Mouse (Mus musculus) CD4-positive helper T cell, adult 2 months (primary cell): ENCODE measurements around the gene Prkch.

Experiments used
- DNase-seq: peaks from one replicate; pipeline ENCODE4 v3.0.0-alpha.2; 2012; ENCODE audit warnings: low read depth, missing footprints, low spot score

Gene Prkch

DNA sequence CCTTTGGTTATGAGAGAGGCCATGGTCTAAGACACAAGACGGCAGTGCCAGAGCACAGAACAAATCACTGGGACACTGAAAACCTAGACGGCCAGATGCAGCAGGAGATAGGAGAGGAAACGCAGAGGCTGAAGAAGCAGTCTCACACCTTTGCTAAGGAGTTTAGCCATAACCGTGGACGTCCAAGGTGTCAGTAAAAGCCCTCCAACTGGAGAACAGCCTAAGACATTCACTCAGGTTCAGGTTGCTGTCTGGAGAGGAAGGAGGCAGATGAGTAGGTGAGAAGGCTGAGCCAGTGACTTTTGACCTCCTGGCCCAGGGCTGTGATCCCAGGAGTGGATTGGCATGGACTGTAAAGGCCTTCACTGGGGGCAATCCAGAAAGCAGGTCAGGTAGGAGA, 130.0 kb downstream of the Prkch start:
- no peak for DNase-seq

DNA sequence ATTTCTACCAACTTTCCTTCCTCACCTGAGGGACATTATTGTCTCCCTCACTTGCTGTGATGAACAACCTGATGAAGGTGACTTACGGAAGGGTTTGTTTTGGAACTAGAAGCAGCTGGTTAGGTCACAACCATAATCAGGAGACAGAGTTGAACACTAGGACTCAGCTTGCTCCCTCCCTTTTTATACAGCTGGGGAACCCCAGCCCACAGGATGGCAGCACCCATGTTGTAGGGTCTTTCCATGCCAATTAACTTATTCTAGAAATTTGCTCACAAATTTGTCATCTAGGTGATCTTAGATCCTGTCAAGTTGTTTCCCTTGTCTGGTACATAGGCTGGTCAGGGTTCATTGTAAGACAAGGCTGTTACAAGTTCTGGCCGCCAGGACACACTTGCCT, 130.7 kb downstream of the Prkch start:
- peak; percentile 77 for DNase-seq

DNA sequence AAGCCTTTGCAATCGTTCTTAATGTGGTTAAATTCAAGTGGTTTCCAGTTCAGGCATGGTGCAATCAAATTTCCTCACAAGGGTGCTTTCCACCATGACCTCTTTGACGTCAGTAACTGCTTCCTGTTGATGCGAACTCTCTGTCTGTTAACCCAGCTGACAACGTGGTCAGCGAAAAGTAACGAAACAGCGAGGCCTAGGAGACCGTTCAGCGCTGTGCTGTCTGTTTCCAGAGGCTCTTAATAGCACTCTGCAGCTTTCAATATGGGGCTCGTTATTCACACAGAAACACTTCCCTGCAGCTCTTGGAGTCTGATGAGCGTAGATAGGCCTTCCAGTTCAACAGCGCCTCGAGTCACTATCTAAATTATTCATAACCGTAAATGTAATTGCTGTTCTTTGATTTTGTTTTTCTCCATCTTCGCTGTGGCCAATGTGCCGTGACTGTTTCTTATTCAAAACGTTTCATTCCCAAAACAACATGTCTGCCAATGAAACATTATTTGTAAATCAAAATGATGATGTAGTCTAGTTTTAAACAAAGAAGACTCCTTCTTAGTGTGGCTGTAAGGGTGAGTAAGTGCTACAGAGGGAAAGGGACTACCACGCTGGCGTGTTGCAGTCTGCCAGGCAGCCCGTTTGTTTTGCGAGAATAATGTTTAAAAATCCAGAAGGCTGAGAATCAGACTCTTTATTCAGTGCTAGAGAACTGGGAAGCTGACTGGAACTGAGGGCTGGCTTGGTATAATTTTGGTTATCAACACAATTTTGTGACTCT, 131.5 kb downstream of the Prkch start:
- peak; percentile 95 for DNase-seq

DNA sequence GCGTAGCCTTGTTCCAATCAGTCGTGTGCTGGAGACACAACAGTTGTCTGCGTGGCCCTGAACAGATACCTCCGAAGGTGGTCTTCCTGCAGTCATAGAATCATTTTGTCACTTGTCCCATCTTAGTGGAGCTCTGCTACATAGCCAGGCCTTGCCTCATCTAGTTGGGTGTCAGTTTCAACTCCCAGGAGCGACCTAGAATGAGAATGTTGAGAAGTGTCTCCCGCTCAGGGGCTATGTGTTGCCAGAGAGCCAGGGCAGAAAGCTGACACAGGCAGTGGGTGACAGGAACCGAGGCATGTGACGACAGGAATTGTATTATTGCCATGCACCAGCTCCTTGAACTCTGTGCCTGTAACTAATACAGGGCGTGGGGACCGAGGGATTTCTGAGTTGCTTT, 133.4 kb downstream of the Prkch start:
- DNase-seq: no peak

DNA sequence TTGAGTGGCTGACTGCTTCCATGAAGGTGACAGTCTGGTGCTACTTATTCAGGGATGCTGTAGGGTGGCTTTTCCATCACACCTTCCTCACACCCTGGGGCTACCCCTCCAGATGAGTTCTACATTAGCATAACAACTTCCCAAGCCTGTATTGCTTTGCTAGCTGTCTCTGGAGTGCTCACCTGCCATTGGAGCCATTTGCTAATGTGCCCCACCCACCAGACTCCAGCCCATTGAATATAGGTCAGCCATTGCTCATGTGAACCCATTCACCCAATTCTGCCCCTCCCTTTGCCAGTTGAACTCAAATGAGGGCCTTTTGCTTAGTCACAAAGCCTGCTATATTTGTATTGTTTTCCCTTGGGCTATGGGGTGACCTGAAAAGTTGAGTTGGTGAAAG, 135.2 kb downstream of the Prkch start:
- DNase-seq: peak; percentile 48

DNA sequence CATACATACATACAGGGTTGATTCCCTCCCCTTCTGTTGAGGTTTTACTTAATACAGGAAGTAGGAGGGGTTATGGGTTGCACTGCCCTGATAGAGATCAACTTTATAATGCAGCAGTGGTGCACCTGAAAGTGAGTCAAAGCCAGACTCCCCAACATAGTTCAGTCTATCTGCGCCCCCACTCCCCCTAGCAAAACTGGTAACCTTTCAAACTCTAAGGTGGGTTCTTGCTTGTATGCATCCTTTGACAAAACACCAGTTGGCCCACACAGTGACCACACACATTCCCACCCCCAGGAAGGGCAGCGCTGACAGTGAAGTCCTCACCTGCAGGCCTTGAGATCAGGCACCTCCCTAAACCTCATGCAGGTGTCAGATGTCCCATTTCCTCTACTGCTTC, 135.9 kb downstream of the Prkch start:
- DNase-seq: peak; percentile 88

DNA sequence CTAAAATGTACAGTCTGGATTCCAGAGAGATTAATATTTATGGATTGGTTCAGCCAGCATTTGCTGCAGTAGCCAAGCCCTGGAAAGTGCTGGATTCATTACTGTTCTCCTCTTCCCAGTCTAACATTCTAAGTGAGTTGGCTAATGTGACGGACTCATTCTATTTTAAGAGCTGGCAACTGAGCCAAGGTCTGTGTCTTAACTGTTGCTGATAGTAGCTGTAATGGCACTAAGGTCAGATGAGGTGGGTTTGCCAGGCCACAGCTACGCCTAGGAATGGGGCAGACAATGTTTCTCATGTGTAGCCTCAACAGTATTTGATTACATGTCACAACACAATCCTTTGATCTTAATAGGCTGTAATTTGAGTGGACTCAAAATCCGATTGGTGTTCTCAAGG, 137.5 kb downstream of the Prkch start:
- DNase-seq: no peak

DNA sequence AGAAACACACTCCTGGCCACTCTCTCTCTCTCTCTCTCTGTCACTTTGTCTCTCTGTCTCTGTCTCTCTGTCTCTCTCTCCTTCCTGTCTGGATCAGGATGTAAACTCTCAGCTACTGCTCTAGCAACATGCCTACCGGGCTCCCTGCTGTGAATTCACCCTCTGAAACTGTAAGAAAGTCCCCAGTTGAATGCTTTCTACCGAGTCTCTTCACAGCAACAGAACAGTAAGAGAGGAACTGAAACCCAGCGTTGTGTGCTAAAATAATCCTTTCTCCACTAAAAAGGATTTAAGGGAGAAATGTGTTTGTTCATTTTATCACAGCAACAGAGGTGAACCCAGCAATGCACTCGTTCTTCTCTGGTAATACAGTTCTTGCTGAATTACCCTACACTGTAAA, 138.5 kb downstream of the Prkch start:
- no peak for DNase-seq

DNA sequence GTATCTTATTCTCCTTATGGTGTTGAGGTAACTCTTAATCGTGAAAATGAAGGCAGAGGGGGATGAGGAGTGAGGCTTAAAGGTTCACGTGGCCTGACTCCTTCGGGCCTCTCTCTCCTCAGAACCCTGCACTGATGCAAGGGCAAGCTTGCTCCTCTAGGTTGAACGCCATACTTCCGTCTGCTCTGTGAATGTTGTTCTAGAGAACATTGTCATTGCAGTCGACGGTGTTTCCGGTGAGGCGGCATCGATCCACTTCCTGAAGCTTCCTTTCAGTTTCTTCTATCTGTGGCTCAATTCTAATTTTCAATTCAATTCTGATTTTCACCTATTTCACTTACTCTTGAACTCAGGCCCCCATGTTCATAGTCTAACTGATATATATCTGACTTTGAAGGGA, 139.3 kb downstream of the Prkch start:
- peak; percentile 57 for DNase-seq

DNA sequence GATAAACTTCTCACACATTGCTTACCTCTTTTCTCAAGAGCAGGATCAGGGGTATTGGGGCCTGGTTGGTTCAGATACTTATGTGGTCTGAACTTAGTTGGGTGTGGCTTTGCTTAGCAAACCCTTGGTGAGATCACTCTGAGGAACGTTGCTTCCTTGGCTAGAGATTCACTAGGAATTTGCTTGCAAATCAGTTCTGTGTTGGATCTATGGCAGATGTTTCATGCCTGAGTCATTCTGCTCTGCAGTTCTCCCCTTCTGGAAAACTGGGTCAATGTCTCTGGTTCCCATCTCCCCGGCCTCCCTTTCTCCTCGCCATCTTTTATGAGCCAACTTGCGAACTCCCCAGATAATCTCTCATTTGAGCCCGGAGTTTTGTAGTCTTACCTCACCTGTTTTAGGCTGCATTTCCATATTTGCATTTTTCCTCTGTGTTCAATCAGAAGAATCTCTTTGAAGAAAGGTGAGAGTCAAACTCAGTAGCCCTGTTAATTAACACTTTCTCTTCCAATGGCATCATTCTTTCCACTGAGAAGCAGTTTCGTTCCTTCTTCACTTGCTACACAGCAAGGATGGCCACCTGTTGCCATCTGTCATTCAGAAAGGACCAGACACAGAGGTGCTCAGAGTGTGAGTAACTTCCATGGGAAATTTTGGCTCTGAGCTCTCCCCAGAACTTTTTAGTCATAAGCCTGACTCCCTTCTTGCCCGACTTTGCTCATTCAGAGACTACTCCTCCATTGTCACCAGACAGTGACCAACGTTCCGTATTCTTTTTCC, 141.4 kb downstream of the Prkch start:
- peak; percentile 60 for DNase-seq

DNA sequence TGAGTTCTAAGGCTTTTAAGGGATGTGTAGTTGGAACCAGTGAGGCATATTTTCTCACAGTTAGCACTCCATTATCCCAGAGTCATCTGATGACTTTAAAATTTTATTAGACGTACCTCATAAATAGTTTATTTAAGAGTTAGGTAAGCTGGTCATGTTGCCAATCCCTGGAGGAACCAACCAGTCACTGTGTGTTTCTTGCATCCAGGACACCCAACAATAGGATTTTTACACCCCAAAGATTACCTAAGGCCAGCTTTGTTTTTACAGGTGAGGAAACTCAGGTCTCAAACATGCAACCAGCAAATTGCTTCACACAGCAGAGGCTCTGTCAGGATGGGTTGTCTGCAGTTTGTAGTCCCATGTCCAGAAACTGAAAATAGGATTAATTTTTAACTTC, 142.4 kb downstream of the Prkch start:
- DNase-seq: no peak

DNA sequence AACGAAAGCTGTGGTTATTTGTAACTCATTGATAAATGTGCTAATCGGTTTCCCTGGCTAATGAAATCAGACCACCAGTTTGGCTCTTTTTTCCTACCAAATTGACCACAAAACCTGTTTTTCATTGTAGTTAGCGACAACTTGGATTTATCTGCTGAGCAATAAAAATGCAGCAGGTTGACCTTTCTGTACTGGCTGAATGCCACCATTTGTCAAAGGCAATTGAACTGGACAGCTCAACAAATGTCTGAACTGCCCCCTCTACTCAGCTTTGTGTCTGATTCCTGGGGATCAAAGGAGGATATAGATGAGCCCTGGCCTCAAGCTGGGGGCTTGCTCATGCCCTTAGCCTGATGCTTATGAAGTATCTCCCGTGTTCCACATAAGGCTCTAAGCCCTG, 146.0 kb downstream of the Prkch start:
- no peak for DNase-seq

DNA sequence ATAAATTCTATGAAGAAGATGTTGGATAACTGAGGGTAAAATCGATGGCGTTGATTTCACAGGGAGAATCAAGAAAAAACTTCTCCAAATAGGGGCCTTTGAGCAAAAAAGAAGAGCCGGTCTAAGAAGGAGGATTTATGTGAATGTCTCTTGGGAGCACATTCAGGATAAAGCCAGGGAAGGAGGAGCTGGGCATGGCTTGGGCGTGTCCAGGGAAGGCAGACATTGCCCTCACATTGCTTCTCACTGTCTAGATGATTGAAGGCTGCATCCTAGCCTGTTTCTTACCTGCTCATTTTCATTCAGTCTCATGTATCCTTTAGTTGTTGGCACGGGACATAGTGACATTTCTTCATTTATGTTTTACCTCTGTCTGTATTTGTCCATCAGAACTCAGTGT, 146.5 kb downstream of the Prkch start:
- DNase-seq: no peak

DNA sequence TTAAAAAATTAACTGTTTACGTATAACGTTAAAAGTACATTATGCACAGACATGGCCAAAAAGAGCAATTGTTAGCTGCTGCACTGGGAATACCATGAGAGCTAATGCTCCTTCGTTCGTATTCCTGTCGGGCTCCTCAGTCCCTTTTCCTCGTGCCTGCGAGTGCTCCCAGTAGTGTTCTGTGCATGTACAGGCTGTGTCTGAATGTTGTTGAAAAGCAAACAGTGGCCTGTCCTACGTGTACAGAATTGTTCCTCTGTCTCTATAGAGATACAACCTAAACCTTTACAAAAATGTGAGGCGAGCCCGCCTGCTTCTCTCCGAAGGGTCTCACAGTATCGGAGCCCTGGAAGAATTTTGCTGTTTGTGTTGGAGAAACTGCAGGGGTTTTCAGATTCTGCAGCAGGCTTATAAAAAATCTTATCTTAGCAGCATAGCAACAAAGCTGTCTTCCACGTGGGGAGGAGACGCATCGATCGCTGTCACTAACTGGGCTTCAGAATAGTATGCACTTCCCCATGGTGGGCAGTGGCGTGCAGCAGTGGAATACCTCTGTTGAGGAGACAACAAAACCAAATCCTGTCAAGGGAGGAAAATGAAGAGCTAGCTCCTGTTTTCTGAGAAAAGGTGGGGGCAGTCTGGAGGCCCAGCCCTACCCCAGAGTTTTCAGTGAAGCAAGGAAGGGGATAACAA, 147.4 kb downstream of the Prkch start:
- DNase-seq: no peak

DNA sequence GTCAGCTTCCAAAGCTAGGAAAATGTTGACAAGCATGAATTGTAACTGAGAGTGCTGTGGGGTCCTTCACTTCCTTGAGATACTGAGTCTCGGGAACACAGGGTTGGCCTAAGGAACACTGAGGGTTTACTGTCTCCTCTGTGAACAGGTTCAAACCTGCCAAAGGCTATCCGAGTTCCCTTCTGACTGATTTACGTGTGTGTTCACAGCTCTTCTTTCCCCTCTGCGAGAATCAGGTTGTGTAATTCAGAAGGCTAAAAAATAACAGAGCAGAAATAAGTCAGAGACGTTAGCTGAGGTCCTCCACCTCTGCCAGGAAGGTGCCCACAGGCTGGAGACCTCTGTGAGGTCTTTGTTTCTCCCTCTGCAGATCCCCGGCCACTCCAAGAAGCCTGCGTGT, 148.3 kb downstream of the Prkch start:
- DNase-seq: no peak

DNA sequence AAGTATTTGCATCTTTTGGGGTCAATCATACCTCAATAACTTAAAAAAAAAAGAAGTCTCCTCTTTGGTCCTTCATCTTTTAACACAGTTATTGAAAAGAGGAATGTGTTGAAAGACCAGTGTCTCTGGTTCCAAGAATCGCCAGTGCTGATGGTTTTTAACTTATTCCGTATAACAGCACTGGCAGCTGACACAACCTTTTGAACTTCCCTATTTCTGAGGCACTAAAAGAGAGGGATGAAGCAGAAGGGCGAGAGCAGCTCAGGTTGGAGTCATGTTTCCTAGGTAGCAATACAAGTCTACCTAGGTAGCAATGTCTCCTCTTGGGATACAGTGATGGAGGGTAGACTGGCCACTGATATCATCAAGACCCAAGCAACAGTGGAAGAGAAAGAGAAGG, 152.3 kb downstream of the Prkch start:
- no peak for DNase-seq

DNA sequence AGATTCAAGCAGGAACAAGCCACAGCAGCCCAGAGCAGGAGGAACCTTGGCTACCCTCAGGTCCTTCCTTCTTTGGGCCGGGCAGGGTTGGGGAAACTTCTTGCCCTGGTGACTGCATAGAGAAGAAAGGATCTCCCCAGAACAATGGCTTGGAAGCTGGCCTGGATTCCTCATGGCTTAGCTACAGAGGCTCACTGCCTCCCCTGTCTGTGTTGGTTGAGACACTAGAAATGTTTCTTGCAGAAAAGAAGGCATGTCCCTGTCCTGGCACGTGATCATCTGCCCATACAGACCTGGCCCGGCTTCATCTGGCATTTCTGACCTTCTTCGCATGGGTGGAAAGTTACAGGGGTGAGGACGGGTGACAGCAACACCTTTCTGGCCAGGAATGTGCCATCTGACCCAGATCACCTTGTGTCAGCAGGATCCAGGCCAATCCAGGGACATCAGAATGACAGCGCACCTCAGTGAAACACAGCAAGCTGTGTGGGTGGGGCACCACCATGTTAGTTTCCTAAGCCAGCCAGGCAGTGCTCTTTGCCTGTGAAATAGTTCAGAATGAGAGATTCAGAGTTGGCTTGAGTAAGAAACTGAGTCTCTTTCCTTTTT, 155.1 kb downstream of the Prkch start:
- DNase-seq: no peak

DNA sequence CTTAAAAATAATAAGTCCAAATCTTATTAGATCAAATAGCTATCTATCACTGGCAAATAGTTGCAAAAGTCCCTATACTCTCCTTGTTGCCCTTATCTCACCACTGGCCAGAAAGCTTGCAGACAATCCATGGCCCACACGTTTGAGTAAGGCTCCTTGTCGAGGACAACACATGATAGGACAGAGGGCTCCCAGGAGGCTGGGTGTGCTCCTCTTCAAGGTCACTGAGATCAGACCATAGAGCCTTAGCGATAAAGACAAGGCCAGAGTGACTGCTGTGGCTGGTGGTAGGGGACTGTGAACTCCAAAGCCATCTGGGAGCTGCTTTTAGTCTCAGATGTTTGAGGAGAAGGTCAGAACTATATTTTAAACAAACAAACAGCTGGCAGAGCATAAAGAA, 158.0 kb downstream of the Prkch start:
- DNase-seq: no peak

DNA sequence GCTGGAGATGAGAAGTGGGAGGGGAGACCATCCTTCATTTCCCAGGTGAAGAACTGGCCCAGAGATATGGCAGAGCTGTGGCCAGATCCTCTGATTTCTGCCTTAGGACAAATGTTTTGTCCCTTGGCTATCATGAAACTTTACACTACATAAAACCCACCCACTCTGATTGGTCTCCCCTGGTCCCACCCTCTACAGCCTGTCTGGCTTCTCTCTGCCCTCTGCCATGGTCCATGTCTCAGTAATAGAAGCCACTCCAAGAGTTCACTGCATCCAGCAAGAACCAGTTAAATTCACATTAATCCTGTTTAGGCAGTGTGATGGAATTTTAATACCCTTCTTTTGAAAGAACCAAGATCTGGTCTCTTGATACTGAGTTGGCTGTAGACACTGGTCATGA, 158.5 kb downstream of the Prkch start:
- DNase-seq: no peak

DNA sequence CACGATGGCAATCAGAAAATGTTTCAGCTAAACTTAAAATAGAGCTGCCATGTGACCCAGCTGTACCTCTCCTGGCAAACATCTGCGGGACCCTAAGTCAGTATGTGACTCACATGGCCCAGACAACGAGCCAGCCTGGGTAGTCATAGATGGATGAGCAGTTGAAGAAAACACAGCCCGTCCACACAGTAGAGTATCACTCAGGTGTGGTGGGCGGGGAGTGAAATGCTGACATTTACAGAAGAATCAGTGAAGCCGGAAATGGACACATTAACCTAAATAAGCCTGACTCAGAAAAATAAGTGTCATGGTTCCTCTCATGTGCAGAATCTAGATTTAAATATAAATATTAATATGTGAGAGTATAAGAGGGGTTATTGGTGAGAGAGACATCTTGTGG, 161.5 kb downstream of the Prkch start:
- peak; percentile 42 for DNase-seq

DNA sequence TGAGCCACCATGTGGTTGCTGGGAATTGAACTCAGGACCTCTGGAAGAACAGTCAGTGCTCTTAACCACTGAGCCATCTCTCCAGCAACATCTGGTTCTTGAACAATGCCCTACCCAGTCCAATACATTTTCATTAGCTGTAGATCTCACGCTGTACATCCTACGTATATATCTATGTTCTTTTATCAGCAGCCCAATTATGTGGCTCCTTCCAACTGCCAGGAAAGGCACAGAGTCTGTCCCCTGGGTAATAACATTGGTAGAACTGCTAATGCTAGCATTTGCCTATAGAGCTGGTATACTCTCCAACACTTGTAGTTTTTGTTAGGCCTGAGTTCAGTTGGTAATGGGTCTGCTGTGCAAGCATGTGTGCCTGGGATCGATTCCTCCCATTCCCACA, 163.8 kb downstream of the Prkch start:
- no peak for DNase-seq

DNA sequence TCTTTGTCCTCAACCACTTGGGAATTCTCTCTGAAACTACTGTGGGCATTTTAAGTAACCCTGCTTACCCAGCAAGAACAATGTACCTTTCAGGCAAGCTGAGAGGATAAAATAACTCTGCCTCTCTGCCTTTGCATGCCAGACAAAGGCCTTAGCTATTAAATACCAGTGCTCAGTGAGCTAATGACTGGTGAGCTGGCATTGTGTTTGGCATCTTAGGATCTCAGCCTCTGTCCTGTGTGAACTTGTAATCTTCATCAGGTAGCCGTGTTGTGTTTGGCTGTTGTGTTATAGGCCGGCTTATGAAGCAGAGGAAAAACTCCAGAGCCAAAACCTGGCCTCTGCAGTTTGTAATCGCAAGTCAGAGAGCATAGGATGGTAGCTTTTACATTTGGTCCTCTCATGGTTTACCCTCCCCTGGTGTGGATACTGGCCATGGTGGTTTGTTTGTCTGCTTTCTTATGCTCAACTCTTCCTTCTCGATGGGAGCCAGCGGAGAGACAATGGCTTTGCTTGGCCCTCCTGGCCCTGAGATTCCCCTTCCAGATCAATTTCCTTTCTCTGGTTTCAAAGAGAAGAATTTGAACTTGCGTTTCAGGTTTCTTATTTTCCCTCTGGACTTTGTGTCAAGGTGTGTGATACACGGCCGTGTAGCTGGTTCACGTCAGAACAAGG, 170.0 kb downstream of the Prkch start:
- DNase-seq: no peak
